Mouse (Mus musculus): Measurements from ENCODE around the gene Dpf1. TPM values are rescaled to one million over a fixed set of nuclear protein-coding genes. Genes with fewer than 3 reads are reported as not detected.
A peak's percentile ranks its signal among the peaks of the same experiment; 100 is the strongest.

Dpf1 gene
- polyA plus RNA-seq, 1 experiment from 2014 or later: 1.9 TPM

DNA sequence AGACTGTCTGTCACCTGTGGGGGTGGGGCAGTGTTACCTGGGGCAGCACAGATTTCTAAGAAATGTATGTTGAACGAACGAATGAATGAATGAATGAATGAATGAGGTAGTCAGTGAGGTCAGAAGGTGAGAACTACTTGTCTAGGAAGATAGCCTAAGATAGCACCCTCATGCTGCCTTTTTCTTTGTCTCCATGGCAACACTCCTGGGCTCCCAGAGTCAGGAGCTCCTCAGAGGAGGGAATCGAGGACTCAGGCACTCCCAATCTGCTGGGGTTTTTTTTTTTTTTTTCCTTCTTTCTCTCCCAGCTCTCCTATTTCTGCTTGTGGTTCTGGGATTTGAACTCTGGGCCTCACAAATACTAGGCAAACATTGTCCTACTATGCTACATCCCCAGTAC is 42.5 kb downstream of the Dpf1 start:
- no peak overlapping the region for H3K4me3 ChIP-seq (ENCODE audit: low read depth, low read length)
- peaks cover 29% of the 10 kb centered on the region for H3K36me3 ChIP-seq (ENCODE audit: control insufficient read depth, insufficient read depth, low read length)
- H3K27me3 ChIP-seq (ENCODE audit: control insufficient read depth, insufficient read depth, low read length): no peaks in the 10 kb centered on the region
- DNase-seq (ENCODE audit: low spot score) (no peak), ATAC-seq (ENCODE audit: low FRiP score, low TSS enrichment) (no peak)
- H3K9ac ChIP-seq (ENCODE audit: low read length): no peak overlapping the region
- no peak for TF ChIP-seq CTCF (IDR thresholded peaks at IDR 0.05; ENCODE audit: low read depth)
- no peak for TF ChIP-seq EP300 (optimal IDR thresholded peaks at IDR 0.05)
- H3K9me3 ChIP-seq (ENCODE audit: control insufficient read depth, low read length): no peaks in the 10 kb centered on the region
- no peak overlapping the region for H3K4me2 ChIP-seq (replicated peaks; ENCODE audit: low read depth)
- H3K27ac ChIP-seq (replicated peaks): no peak overlapping the region
- H3K4me1 ChIP-seq (replicated peaks; ENCODE audit: control insufficient read depth, insufficient read depth): no peaks in the 10 kb centered on the region
- WGBS: 80% methylated on average over 3 of the region's 3 CpGs

DNA sequence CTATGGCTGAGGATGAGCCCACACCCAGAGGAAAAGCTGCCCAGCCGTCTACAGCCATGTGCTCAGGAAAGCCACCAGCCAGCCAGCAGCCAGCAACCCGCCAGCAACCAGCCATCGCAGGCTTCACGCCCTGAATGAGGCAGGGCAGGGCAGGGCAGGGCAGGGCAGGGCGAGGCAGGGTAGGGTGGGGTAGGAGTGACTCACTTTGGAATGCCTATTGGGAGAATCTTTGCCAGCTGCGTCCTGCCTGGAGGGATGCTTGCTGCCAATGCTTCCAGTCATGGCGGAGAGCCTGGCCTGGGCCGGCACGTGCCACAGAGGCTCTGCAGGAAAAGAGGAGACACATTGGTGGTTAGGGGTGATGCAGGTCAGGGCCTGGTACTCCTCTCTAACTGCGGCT is 46.7 kb downstream of the Dpf1 start:
- DNase-seq (ENCODE audit: low spot score) (peak; percentile 50), ATAC-seq (ENCODE audit: low FRiP score, low TSS enrichment) (peak; percentile 76)
- Histone ChIP-seq H3K4me1 (replicated peaks; ENCODE audit: control insufficient read depth, insufficient read depth) (no peaks in the 10 kb centered on the region), H3K9me3 (ENCODE audit: control insufficient read depth, low read length) (no peaks in the 10 kb centered on the region), H3K36me3 (ENCODE audit: control insufficient read depth, insufficient read depth, low read length) (peaks cover 22% of the 10 kb centered on the region), H3K4me3 (ENCODE audit: low read depth, low read length) (no peak overlapping the region), H3K9ac (ENCODE audit: low read length) (no peak overlapping the region), H3K4me2 (replicated peaks; ENCODE audit: low read depth) (no peak overlapping the region), H3K27me3 (ENCODE audit: control insufficient read depth, insufficient read depth, low read length) (no peaks in the 10 kb centered on the region), H3K27ac (replicated peaks) (no peak overlapping the region)
- whole genome bisulfite sequencing: 72% methylated on average over 10 of the region's 10 CpGs
- TF ChIP-seq EP300 (optimal IDR thresholded peaks at IDR 0.05): no peak
- TF ChIP-seq CTCF (IDR thresholded peaks at IDR 0.05; ENCODE audit: low read depth): no peak

DNA sequence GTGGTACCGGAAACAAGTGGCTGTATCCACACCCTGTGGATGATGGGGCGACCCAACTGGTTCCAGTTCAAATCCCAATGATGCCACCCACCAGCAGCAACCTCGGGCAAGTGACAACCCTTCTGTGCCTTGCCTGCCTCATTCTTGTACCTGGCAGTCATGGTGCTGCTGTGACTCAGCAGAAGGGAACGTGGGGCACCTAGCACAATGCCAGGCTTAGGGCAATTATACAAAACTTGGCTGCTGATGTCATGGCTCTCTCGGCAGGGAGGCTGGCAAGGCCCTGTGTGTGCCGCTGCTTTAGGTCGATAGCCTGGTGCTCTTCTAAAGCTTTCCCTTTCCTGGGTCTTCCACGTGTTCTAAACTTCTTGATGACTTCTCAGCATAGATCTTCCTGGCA is 48.5 kb downstream of the Dpf1 start:
- peaks cover 19% of the 10 kb centered on the region for H3K36me3 ChIP-seq (ENCODE audit: control insufficient read depth, insufficient read depth, low read length)
- H3K9ac ChIP-seq (ENCODE audit: low read length): no peak overlapping the region
- no peak overlapping the region for H3K4me2 ChIP-seq (replicated peaks; ENCODE audit: low read depth)
- H3K4me1 ChIP-seq (replicated peaks; ENCODE audit: control insufficient read depth, insufficient read depth): no peaks in the 10 kb centered on the region
- H3K4me3 ChIP-seq (ENCODE audit: low read depth, low read length): no peak overlapping the region
- no peak overlapping the region for H3K27ac ChIP-seq (replicated peaks)
- H3K9me3 ChIP-seq (ENCODE audit: control insufficient read depth, low read length): no peaks in the 10 kb centered on the region
- H3K27me3 ChIP-seq (ENCODE audit: control insufficient read depth, insufficient read depth, low read length): no peaks in the 10 kb centered on the region
- no peak for DNase-seq (ENCODE audit: low spot score)
- WGBS: 82% methylated on average over 8 of the region's 8 CpGs
- no peak for ATAC-seq (ENCODE audit: low FRiP score, low TSS enrichment)
- TF ChIP-seq CTCF (IDR thresholded peaks at IDR 0.05; ENCODE audit: low read depth) (no peak), EP300 (optimal IDR thresholded peaks at IDR 0.05) (no peak)

DNA sequence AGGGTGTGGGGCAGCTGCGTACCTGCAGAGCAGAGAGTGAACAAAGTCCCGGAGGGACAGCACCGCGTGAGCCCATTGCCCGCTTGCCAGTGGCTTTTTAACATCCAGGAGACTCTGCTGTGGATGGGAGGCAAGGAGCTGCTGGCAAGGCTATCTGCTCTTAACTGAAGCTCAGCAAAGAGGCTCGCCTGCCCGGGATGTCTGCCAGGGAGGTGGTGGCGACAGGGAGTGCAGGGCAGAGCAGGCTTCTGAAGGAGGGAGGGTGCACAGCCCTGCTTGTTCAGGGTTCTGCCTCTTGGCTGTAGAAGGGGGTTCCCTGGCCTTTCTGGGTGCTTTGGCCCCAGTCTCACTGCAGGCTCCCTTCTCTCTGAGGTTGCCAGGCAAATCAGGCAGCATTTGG is 50.4 kb downstream of the Dpf1 start:
- 82% methylated on average over 8 of the region's 8 CpGs for WGBS
- TF ChIP-seq CTCF (IDR thresholded peaks at IDR 0.05; ENCODE audit: low read depth) (0 out of 2 replicates have a peak, but pooled peaks have one; percentile 2), EP300 (optimal IDR thresholded peaks at IDR 0.05) (no peak)
- no peak for DNase-seq (ENCODE audit: low spot score)

DNA sequence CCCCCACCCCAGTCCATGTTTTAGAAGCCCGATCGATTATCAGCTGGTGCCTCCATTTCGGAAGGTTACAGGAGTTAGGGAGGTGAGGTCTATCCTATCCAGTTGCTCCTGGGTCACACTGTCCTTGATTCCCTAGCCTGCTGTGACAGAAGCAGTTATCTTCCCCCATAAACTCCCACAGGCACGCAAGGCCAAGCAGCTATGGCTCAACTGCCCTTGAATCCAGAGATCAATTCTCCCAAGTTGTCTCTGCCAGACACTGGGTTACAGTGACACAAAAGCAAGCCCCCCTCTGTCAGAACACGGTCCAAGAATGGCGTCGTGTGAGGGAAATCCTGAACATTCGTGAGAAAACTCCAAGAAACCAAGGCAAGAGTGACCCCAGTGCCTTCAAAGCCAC is 51.7 kb downstream of the Dpf1 start:
- Histone ChIP-seq H3K4me2 (replicated peaks; ENCODE audit: low read depth) (no peak overlapping the region), H3K27me3 (ENCODE audit: control insufficient read depth, insufficient read depth, low read length) (no peaks in the 10 kb centered on the region), H3K4me3 (ENCODE audit: low read depth, low read length) (no peak overlapping the region), H3K27ac (replicated peaks) (no peak overlapping the region), H3K9me3 (ENCODE audit: control insufficient read depth, low read length) (no peaks in the 10 kb centered on the region), H3K9ac (ENCODE audit: low read length) (no peak overlapping the region), H3K4me1 (replicated peaks; ENCODE audit: control insufficient read depth, insufficient read depth) (no peaks in the 10 kb centered on the region), H3K36me3 (ENCODE audit: control insufficient read depth, insufficient read depth, low read length) (no peaks in the 10 kb centered on the region; the same call in none of the 2 replicates)
- no peak for ATAC-seq (ENCODE audit: low FRiP score, low TSS enrichment)
- no peak for DNase-seq (ENCODE audit: low spot score)
- WGBS: 93% methylated on average over 8 of the region's 8 CpGs
- TF ChIP-seq EP300 (optimal IDR thresholded peaks at IDR 0.05) (no peak), CTCF (IDR thresholded peaks at IDR 0.05; ENCODE audit: low read depth) (no peak)

More for the DNA sequence above, 50.4 kb downstream of the Dpf1 start:
- no peak overlapping the region for H3K4me3 ChIP-seq (ENCODE audit: low read depth, low read length)
- H3K4me1 ChIP-seq (replicated peaks; ENCODE audit: control insufficient read depth, insufficient read depth): no peaks in the 10 kb centered on the region
- no peak overlapping the region for H3K9ac ChIP-seq (ENCODE audit: low read length)
- H3K27ac ChIP-seq (replicated peaks): no peak overlapping the region
- no peaks in the 10 kb centered on the region for H3K9me3 ChIP-seq (ENCODE audit: control insufficient read depth, low read length)
- H3K27me3 ChIP-seq (ENCODE audit: control insufficient read depth, insufficient read depth, low read length): no peaks in the 10 kb centered on the region
- ATAC-seq (ENCODE audit: low FRiP score, low TSS enrichment): no peak
- peaks cover 4% of the 10 kb centered on the region for H3K36me3 ChIP-seq (ENCODE audit: control insufficient read depth, insufficient read depth, low read length)
- no peak overlapping the region for H3K4me2 ChIP-seq (replicated peaks; ENCODE audit: low read depth)

DNA sequence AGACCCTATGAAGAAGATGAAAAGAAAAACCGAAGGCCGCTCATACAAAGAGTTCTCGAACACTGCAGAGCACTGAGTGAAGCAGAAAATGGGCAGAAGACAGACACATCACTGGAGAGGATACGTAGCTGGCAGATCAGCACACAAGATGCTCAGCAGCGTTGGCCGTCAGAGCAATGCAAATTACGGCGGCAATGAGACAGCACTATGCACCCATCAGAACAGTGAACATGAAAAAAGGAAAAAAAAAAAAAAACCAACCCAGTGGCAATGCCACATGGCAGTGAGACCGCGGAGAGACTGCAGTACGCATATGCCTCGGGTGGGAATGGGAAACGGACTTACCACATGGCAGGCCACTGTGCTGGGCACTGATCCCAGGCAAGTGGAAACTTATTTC is 57.7 kb downstream of the Dpf1 start:
- Histone ChIP-seq H3K27ac (replicated peaks) (no peak overlapping the region), H3K4me3 (ENCODE audit: low read depth, low read length) (no peak overlapping the region), H3K9me3 (ENCODE audit: control insufficient read depth, low read length) (no peaks in the 10 kb centered on the region), H3K4me2 (replicated peaks; ENCODE audit: low read depth) (no peak overlapping the region), H3K27me3 (ENCODE audit: control insufficient read depth, insufficient read depth, low read length) (no peaks in the 10 kb centered on the region), H3K4me1 (replicated peaks; ENCODE audit: control insufficient read depth, insufficient read depth) (no peaks in the 10 kb centered on the region), H3K9ac (ENCODE audit: low read length) (no peak overlapping the region), H3K36me3 (ENCODE audit: control insufficient read depth, insufficient read depth, low read length) (peaks cover 6% of the 10 kb centered on the region; the same call in 1 of the 2 replicates)
- WGBS: 95% methylated on average over 13 of the region's 13 CpGs
- ATAC-seq (ENCODE audit: low FRiP score, low TSS enrichment): no peak
- no peak for DNase-seq (ENCODE audit: low spot score)
- no peak for TF ChIP-seq CTCF (IDR thresholded peaks at IDR 0.05; ENCODE audit: low read depth)
- TF ChIP-seq EP300 (optimal IDR thresholded peaks at IDR 0.05): no peak
